Mouse (Mus musculus): ENCODE results near the gene Creb5.

Gene Creb5

GRCm38 (mm10) chr6:53709694-53710442 lies 422.8 kb downstream of the Creb5 start:
- no peak for DNase-seq

DNA sequence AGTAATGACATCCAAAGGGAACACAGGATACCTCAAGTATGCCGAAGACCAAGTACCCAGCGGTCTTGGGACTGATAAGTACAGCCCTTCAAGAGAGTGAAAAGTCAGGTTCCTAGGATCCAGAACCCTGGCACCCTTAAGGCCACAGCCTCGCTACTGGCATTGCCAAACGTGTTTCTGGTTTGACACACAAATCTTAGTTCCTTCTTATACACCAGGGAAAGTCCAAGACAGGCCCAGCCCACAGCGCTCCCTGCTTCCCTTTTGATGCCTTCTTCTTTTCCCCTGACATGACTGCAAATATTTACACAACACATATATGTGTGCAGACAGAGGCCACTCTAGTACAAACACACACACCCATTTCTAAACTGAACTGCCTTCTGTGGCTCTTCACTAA lies 423.5 kb downstream of the Creb5 start:
- peak; percentile 26 for DNase-seq

DNA sequence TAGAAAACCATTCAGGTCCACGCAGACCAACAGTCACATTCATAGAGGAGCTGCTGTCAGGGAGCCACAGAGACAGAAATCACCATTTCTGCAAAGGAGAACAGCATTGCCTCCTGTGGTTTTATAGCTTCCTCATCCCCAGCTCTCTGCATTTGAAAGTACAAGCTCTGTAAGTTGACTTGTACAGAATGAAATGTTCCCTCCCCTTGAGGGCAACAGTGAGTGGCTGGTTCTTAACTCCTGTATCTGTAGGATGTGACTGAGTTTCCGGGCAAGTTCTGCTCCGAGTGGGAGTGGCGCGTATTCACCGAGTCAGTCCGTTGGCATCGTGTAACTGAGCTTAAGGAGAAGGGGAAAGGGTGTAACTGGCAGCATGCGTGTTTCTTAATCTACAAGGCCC lies 426.1 kb downstream of the Creb5 start:
- DNase-seq, result no peak

DNA sequence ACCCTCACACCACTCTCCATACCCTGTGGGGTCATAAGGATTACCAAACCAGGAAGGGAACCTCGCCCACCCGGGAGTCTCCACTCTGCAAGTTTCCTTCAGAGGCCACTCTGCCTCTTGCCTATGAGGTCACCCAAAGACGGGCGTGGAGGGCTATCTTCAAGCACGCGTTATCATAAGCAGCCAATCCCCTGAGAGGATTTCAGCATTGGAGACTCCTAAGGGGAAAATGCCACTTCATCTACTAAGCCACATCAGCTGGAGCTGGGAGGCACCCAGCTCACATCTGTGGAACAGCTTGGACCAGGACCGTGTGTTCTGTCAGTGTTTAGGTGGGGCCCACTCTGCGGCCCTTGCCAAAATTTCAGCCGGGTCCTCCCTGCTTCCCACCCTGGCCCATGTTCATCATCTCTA lies 427.8 kb downstream of the Creb5 start:
- no peak for DNase-seq

- DNase-seq, result no peak
Measured at GRCm38 (mm10) chr6:53716013-53716412, 428.9 kb downstream of the Creb5 start.

DNA sequence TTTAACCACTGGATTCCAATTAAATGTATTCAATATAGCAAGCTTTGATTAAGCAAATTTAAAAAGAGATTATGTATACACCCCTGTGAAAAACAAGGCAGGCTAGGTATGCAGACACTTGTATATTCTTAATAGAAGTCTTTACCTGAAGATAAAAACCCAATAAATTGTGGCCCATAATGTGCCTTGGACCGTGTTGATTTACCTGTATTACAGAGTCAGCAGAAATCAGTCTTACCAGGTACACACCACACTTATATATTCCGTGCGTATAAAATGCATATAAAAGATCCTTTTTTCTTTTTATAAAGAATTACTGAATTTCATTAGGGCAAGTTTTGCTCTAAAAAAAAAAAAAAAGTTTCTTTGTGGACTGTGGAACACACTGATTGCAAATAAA lies 432.9 kb downstream of the Creb5 start:
- DNase-seq, result no peak

DNA sequence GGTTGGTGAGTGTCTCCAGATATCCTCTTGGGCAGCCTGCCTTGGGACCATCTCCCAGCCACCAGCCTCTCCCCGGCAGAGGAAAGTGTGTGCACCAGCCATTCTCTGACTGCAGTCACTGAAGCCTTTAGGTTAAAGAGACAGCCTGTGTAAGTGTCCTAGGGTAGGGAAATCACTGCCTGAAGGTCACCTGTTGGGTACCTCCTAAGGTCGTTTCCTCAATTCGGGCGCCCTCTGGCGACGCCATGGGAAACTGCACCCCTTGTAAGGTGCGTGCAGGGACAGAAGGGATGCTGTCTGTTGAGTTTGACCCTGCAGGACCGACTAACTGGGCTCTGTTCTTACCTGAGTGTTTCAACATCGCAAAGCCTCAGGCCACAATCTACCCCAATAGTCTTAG lies 434.5 kb downstream of the Creb5 start:
- peak; percentile 72 for DNase-seq

- DNase-seq, result no peak
Measured at GRCm38 (mm10) chr6:53722694-53723093, 435.6 kb downstream of the Creb5 start.

DNA sequence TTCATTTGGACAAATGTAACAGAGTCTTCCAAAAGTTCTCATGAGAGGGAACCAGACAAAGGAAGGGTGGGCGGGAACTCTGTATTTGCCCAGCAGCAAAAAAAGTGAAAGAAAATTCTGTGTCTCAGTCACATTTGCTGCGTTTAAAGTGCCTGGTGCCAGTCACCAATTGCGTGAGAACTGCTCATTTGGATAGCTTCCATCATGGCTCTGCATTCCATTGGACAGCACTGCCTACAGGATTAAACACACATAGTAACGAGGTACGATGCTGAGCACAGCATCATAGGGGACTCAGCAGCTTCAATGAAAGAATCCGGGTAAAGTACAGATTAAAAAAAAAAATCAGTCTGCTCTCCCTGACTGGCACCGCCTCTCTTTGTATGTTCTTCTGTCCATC lies 443.4 kb downstream of the Creb5 start:
- DNase-seq, result no peak

DNA sequence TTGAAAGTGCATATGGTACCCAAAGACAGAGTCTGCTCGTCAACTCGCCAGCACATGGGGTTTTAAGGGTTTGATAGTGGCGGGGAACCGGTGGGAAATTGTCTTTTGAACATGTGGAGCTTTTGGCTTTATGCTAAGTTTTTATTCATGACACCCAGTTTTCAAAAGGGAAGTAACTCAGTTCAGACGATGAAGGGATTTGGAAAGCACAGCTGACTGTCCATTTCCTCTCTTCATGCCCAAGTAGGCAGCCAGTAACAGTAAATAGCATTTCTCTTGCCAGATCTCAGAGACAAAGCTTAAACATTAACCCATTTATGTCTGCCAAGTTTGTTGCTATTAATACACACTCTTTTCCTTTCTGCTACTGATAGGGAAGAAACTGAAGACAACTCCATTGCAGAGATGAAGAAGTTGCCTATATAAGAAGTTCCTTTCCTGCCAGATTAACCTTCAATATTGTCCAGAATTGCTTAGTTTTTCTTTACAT lies 444.0 kb downstream of the Creb5 start:
- no peak for DNase-seq

GRCm38 (mm10) chr6:53733546-53733945 lies 446.5 kb downstream of the Creb5 start:
- DNase-seq, result no peak

DNA sequence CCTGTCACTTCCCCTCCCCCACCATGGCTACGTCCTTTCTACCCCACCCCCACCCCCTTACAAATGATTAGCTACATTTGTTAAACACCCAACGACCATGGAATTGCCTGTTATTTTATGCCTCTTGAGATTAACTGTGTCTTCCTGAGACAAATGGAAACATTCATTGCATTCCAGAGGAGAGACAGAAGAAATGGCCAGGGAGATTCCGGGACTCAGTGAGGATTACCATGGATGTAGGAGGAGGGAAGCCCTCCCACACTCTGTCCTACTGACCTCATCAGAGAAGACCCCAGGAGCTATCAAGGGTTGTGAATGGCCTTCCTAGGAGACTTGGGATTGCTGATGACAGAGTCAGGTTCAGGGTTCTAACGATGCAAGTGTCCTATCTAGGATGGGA lies 446.9 kb downstream of the Creb5 start:
- no peak for DNase-seq

DNA sequence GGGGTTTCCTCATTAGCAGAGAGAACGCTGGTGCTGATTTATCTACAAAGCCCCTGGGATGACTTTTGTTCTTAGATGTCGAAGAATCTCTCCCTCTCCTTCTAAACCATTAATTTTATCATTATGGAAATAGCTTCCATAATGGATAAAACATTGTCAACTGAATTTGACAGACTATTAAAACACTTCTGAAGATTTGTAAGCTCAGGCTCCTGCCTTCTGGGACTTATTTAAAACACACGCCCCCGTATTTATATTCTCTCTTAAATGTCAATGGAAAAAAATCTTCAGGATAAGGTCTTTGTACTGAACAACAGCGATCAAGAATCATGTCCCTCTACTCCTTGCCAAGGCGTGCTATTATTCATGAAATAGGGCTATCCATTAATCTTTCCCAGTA lies 448.6 kb downstream of the Creb5 start:
- DNase-seq, result no peak

DNA sequence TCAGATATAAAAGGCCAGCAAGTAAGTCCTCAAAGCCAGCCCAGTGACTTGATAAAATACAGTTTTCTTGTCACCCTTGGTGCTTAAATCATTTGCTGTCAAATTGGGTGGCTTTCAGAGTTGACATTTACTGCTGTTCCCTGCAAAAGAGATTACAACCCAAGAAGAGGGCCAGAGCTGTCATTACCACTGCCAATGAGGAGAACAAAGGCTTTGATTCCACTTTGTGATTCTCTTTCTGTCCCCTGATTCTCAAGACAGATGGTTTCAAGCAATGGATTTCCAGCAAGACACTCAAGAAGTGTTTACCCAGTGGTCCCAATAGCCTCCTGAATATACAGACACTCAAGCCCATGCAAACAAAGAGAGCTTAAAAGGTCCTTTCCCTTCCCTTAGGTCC lies 451.1 kb downstream of the Creb5 start:
- no peak for DNase-seq

GRCm38 (mm10) chr6:53741222-53741621 lies 454.2 kb downstream of the Creb5 start:
- no peak for DNase-seq

All from lung, postnatal 10 days (tissue).